Mouse (Mus musculus): ENCODE results near the gene Htr5b.

The Htr5b gene

DNA sequence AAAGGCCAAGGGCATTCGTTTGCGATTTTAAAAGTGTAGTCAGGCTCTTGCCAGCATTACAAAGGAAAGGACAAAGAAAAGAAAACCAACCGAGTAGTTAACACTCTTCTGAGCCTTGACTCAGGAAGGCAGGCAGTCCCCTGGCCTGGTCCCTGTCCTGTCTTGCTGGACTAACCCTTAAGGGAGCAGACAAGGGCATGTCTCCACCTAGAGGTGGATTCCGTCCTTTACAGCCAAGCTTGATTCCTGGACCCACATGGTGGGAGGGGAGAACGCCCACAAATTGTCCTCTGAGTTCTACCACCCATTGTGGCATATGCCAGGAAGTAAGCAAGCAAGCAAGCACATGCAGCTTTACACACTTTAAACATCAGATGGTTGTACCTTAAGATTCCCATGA lies 38.0 kb downstream of the Htr5b start:
- peak; percentile 45 for DNase-seq (ENCODE audit: low read depth, low spot score)

- DNase-seq (ENCODE audit: low read depth, low spot score): no peak
Measured at GRCm38 (mm10) chr1:121486803-121487202, 41.5 kb downstream of the Htr5b start.

GRCm38 (mm10) chr1:121483091-121483490 lies 45.2 kb downstream of the Htr5b start:
- no peak for DNase-seq (ENCODE audit: low read depth, low spot score)

DNA sequence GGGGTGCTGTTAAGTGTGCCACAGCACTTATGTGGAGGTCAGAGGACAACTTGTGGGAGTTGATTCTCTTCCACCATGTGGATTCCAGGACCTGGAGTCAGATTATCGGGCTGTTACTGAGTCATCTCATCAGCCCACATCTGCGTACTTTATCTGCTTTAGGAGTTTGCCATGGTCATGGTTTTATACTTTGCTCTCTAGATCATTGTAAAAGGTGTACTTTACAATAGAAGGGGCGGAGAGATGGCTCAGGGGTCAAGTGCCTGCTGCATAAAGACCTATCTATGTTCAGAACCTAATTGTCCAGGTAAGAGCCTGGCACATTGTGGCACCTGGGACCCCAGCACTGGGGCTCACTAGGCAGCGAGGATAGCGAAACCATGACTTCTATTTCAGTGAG lies 48.9 kb downstream of the Htr5b start:
- no peak for DNase-seq (ENCODE audit: low read depth, low spot score)

DNA sequence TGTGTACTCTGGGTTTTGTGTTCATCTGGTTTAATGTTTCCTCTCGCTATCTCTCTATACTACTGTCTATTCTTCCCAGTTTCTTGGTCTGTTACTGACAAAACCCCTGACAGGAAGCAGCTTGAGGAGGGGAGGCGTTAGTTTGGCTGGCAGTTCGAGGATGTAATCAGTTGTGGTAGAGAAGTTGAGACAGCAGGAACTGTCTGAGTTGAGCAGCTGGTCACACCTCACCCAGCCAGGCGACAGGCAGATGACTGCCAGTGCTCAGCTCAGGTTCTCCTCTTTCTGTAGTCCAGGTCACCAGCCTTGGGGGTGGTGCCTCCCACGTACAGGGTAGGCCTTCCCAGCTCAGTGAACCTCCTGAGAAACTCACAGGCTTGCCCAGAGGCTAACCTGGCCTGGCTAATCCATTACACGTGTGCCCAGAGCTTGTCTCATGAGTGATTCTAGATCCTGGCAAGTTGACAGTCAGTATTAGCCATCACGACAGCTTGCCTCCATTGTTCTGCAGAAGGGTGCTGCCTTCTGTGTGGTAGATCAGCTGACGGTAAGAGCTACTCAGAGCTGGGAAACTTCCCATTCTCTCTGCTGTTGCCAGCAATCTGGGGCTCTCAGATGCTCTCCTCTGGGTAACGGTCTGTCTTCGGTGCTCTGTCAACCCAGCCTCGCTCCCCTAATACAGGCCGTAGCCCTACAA lies 49.8 kb downstream of the Htr5b start:
- no peak for DNase-seq (ENCODE audit: low read depth, low spot score)

DNA sequence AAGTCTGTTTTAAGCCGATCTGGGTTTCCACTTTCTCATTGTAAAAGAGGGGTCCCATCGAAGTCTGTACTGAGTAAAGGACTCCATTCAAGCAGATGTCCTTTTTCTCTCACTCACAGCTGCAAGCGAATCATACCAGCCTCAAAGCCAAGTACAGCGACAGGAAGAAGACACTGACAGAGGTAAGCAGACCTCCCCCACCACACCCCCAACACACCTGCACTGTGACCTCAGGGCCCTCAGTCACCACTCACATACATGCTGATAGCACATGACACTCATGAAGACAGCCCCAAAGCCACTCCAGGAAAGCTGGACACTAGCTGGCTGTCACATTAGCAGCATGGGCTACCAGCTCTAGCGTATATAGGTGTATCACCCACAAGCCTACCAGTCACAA lies 50.5 kb downstream of the Htr5b start:
- no peak for DNase-seq (ENCODE audit: low read depth, low spot score)

DNA sequence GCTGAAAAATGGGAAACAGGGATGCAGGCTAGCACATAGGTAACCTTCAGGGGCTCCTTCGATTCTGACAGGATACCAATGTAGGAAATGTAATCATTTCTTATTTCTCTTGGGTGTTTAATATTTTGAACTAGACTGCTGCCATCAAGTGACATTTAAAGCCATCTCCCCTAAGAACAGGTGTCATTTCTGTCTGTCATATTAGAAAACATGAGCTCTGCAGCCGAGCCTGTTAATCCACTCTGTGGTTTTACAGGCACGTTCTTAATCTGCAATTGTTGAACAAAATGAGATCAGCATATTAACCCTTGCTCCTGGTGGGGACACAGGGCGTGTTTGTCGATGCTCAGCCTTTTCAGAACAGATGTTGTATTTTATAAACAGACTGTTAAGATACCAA lies 56.8 kb downstream of the Htr5b start:
- DNase-seq (ENCODE audit: low read depth, low spot score): no peak

DNA sequence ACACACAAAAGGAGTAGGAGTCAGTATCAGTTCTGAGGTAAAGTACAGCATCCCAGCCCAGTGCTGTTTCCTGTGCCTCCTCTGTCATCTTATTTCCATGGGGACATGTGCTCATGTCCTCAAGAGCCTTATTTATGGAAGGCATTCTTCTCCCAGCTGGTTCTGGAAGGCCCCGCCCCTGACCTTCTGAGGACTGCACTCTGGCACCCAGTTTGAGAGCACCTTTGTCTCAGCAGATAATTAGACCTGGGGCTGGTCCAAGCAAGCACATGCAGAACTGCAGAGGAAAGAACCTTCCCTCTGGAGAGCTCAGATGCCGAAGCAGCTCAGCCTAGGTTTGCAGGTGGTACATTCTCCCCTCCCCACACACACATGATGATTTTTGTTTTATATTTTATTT lies 60.0 kb downstream of the Htr5b start:
- no peak for DNase-seq (ENCODE audit: low read depth, low spot score)

DNA sequence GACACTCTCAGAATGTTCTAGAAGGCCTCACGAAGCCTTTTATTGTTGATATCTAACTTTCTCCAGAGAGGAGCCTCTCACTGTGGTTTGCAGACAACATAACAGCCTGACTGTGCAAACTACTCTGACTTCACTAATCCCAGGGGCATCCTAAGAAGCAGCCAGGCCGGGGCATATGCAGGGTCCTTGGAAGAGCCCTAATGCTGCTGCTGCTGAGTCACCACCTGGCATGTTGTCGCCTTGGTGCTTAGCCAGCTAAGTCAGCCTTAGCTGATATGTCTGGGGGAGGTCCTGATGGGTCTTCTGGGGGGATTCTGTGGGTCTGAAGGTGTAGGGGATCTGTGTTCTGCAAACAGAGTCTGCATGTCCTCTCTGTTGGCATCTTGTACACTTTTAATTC lies 62.0 kb downstream of the Htr5b start:
- DNase-seq (ENCODE audit: low read depth, low spot score): no peak

DNA sequence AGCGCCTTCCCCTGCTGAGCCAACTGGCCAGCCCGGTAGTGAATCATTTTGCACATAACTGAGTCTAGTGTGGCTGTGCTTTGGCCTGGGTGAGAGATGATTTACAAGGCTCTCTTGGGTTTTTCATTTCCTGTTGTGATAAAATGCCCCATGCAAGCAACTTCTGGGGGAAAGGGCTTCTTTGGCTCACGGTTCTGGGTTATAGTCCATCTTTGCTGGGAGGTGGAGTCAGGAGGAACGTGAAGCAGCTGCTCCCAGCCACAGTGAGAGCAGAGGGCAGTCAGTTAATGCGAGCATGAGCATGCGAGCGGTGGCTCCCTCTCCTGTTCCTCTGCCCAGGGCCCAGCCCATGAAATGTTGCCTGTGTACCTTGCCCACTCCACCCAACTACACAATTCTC lies 64.5 kb downstream of the Htr5b start:
- DNase-seq (ENCODE audit: low read depth, low spot score): no peak

- no peak for DNase-seq (ENCODE audit: low read depth, low spot score)
Measured at GRCm38 (mm10) chr1:121462643-121463042, 65.6 kb downstream of the Htr5b start.

DNA sequence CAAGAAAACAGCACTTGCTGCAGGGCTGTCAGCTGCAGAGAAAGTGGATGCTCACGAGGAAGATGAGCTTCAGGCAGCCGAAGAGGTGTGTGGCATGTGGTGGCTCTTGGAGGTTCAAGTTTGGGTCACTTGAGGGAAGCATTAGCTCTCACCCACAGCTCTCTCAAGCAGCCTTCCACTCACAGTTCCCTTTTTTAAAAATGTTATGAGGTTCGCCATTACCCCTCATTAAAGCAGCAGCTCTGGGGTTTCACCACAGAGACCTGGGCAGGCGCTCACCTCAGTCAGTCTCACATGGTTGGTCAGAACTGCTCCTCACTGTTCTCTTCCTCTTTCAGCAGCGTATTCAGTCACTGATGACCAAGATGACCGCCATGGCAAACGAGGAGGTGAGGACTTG lies 66.4 kb downstream of the Htr5b start:
- DNase-seq (ENCODE audit: low read depth, low spot score): no peak

GRCm38 (mm10) chr1:121460077-121460476 lies 68.2 kb downstream of the Htr5b start:
- no peak for DNase-seq (ENCODE audit: low read depth, low spot score)

All from mesoderm, embryonic 11.5 days (tissue).